Mouse (Mus musculus) myocyte (in vitro differentiated cells): ENCODE data around the gene Dleu7.

Experiments
- POLR2A ChIP-seq: IDR thresholded peaks from one replicate; pipeline ENCODE4 v1.6.1; 2011; ENCODE audit warnings: low read depth, mild to moderate bottlenecking, control low read depth, moderate library complexity; ENCODE audit not compliant: insufficient read length
- TCF12 ChIP-seq: IDR thresholded peaks from one replicate; pipeline ENCODE4 v1.6.1; 2011; ENCODE audit warnings: mild to moderate bottlenecking, control low read depth; ENCODE audit not compliant: poor library complexity, insufficient read depth, severe bottlenecking
- USF1 ChIP-seq: IDR thresholded peaks from one replicate; pipeline ENCODE4 v1.6.1; 2011; ENCODE audit warnings: low read depth, mild to moderate bottlenecking, control low read depth, moderate library complexity

GRCm38 (mm10) chr14:62254371-62254770 lies 38.5 kb downstream of the Dleu7 start:
- TF ChIP-seq POLR2A (no peak), TCF12 (no peak), USF1 (no peak)
